Mouse (Mus musculus) MEL-GATA-1-ER (cell line): ENCODE measurements around the gene Muc4.

Source experiments
- DNase-seq: peaks from one replicate; pipeline ENCODE4 v3.0.0-alpha.2; 2012; ENCODE audit warnings: low read depth; ENCODE audit errors: extremely low read depth

Muc4 gene

GRCm38 (mm10) chr16:32726501-32726900, 9.2 kb upstream of the Muc4 start:
- DNase-seq, result no peak

GRCm38 (mm10) chr16:32728240-32728639, 7.4 kb upstream of the Muc4 start:
- DNase-seq, result no peak

DNA sequence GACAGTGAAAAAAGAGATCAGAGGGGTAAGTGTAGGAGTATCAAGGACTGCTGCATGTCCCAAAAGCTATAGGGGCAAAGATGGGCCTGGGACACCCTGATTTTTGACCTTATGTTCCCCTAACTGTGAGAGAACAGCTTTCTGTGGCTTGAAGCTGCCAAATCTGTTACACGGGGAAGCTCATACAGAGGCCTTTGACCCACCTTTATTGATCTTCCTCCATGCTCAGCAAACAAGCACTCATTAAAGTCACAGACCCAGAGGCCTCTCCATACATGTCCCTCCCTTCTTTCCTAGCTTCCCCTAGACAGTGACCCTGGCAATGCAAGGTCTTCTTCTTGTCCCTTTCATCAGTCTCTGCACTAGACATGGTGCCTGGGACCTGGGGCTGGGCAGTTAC, 7.0 kb upstream of the Muc4 start:
- DNase-seq, result no peak

GRCm38 (mm10) chr16:32733213-32733612, 2.5 kb upstream of the Muc4 start:
- DNase-seq, result no peak

DNA sequence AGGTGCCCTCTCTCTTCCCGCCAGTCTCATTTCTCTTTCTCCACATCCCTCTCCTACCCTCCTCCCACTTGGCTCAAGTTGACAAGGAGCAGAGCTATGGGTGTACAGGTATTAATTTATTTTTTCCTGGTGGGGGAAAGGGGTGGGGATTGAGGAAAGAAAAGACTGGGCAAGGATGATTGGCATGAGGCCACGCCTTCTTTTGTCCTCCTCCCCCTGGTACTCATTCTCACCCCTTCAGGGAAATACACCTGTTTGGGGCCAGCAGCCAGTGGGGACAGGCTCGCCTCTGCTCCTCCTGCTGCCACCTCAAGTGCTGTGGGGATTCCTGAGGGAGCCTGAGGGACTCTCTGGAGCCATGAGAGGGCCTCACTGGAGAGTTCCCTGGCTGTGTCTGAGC, 336 bp downstream of the Muc4 start:
- no peak for DNase-seq

- DNase-seq, result no peak
Observed at GRCm38 (mm10) chr16:32740003-32740663, 4.4 kb downstream of the Muc4 start.

DNA sequence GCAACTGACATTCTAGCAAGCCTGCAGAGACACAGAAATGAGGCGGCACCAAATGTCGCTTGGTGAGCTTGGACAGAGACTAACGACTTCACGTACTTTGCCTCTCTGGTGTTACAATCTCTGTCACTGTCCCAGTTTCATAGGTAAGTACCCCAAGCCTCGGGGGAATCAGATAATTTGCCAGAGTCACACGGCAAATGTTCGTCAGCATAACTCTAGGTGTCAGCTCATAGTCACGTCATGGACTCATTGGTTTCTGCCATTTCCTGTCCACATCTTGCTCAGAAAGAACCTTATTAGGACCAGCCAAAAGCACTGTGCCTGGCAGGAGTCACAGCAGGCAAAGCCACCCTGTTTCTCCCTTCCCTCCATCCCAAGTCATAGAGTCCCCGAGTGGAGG, 5.7 kb downstream of the Muc4 start:
- no peak for DNase-seq

- no peak for DNase-seq
Observed at GRCm38 (mm10) chr16:32742712-32743111, 7.0 kb downstream of the Muc4 start.

- no peak for DNase-seq
Observed at GRCm38 (mm10) chr16:32745852-32746251, 10.2 kb downstream of the Muc4 start.

- DNase-seq, result no peak
Observed at GRCm38 (mm10) chr16:32750242-32751127, 14.8 kb downstream of the Muc4 start.

DNA sequence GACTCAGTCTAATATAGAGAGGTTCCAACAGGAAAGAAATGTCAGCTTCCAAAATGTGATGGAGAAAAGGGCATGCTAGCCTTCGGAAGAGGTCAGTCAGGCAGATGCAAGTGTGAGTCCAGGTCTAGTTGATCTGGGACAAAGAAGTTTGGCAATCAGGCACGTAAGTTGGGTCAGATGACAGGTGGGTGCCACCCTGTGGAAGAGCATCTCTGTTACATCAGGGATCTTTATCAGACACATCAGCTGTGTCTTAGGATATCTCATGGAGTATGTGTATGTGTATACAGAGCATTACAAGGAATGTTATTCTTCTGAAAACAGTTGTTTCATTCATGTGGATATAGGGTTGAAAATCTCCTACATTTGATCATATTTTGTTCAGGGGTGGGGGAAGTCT, 28.9 kb downstream of the Muc4 start:
- DNase-seq, result no peak

- no peak for DNase-seq
Observed at GRCm38 (mm10) chr16:32764961-32765360, 29.3 kb downstream of the Muc4 start.

DNA sequence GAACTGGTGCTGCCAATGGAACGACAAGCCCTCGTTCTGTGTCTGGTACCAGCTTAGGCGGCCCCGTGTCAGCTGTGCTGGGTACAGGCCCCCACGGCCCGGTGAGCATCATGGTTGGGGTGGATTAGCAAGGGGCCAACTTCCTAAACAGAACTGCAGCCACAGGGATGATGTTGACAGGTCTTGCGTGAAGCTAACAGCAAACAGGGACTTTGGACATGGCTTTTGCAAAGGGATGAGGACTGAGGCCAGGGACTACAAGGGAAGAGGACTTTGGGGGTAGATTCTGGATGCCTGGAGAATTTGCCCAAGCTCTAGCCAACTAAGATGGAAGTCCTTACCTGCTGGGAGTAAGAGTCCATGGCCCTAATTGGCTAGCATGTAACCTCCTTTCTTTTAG, 31.2 kb downstream of the Muc4 start:
- DNase-seq, result no peak

- DNase-seq, result no peak
Observed at GRCm38 (mm10) chr16:32776676-32777075, 41.0 kb downstream of the Muc4 start.

DNA sequence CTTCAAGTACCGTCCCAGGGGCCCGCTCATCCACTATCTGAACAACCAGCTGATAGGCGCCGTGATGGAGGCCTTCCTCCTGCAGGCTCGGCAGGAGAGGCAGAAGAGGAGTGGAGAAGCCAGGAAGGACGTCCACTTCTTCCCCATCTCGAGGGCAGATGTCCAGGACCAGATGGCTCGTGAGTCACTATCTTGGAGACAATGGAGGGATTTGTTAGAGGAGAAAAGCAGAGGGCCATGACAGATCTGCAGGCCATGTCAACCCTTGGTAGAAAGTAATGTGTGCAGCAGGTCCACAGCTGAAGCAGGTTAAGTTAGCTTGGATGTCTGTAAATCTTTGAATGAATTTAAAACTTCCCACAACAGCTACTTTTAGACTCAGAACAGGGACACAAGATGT, 43.3 kb downstream of the Muc4 start:
- no peak for DNase-seq

- DNase-seq, result no peak
Observed at GRCm38 (mm10) chr16:32783324-32784062, 47.8 kb downstream of the Muc4 start.

- DNase-seq, result no peak
Observed at GRCm38 (mm10) chr16:32784840-32785239, 49.2 kb downstream of the Muc4 start.

- DNase-seq, result no peak
Observed at GRCm38 (mm10) chr16:32790056-32790455, 54.4 kb downstream of the Muc4 start.

GRCm38 (mm10) chr16:32795177-32795576, 59.5 kb downstream of the Muc4 start:
- peak; percentile 39 for DNase-seq

DNA sequence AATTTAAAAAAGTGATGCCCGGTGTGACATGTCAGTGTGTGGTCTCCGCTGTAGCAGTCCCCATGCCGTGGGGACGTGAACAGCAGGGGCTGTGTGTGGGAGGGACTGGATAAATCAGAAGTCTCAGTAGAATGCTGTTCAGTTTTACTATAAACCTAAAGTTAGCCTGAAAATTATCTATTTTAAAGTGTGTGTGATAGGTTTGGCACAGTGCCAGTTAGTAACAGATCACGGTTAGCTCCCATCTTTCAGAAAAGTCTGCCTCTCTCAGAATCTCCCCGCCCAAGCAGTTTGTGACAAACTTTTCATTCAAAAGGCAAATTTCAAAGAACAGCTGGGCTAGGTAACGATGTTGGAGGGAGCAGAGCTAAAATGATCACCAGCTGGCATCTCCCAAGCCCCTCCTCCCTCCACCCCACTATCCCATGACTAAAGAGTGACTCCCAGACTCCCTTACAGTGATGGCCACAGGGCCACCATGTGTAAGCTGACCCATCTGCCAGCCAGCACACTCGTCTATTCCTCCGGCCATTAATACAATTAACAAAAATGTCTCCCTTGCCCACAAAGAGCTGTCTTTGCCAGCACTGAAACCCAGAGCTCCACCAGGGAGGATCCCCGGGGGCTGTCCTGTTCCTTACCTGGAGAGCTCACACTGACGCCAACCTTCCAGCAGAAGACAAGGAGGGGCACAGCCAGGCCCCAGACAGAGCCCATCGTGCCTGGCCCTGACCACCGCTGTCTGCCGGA, 61.2 kb downstream of the Muc4 start:
- no peak for DNase-seq

DNA sequence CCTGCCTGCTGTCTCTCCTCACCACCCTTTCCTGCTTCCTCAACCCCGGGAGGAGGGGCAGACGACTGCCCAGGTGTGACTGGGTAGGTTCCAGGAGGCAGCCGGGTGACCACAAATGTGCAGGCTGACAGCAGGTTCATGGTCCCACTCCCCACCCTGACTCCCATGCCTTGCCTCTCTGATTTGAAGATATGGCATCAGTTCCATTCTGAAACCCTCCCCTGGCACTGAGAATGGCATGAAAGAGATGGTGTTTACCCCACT, 61.7 kb downstream of the Muc4 start, which contains the start of gene Muc20:
TSS of gene Muc20 (minus strand) at position 10 of the 264 bp plus-strand sequence.
- DNase-seq, result no peak
